Mouse (Mus musculus): ENCODE data around the gene Taf1a. TPM values are rescaled to one million over a fixed set of nuclear protein-coding genes. Genes with fewer than 3 reads are reported as not detected.
"Not testable (repeated sequence)": the region's sequence is repeated elsewhere in the genome, so short reads cannot be mapped to it uniquely, and the experiment has no call there.

The Taf1a gene
- 17.0 and 19.7 TPM in 2 replicates for total RNA-seq (2021)
- long read RNA-seq, partial matches to known transcripts = 2 of 3 reads
- long read RNA-seq, other reads (novel, unspliced or antisense) = 1 of 3 reads

- peak; percentile 92 for DNase-seq
Observed at GRCm38 (mm10) chr1:183388426-183389406, at the start of gene Taf1a. Gene Taf1a (plus strand): TSS chr1:183388981.

DNA sequence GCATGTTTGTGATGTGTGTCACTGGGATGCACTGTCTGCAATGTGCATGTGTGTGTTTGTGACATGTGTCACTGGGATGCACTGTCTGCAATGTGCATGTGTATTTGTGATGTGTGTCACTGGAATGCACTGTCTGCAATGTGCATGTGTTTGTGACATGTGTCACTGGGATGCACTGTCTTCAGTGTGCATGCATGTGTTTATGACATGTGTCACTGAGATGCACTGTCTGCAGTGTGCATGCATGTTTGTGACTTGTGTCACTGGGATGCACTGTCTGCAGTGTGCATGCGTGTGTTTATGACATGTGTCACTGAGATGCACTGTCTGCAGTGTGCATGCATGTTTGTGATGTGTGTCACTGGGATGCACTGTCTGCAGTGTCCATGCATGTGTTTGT is 45.9 kb upstream of the Taf1a start:
- DNase-seq = not testable (repeated sequence)

- DNase-seq = peak; percentile 87
Observed at GRCm38 (mm10) chr1:183344886-183345816, 43.6 kb upstream of the Taf1a start.

- no peak for DNase-seq
Observed at GRCm38 (mm10) chr1:183345817-183346195, 43.0 kb upstream of the Taf1a start.

GRCm38 (mm10) chr1:183349840-183350239 is 38.9 kb upstream of the Taf1a start:
- DNase-seq = peak; percentile 39

DNA sequence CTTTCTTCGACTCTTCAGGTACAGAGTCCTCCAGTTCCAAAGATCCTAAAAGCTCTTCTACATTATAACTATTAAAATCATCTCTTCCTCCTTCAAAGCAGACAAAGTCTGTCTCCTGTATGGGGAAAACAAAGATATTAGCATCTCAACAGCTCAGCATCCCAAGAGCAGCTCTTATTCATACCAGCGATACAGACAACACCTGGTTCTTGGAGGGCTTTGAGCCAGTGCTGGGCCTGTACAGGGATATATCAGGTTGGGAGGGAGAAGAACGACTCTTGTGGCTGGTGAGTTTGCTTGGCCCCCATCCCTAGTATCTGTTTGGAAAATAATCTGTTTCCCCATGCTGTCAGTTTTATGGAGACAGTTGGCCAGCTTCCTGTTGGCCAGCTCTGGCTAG is 29.9 kb upstream of the Taf1a start:
- DNase-seq = no peak

GRCm38 (mm10) chr1:183362301-183362700 is 26.5 kb upstream of the Taf1a start:
- DNase-seq = no peak

DNA sequence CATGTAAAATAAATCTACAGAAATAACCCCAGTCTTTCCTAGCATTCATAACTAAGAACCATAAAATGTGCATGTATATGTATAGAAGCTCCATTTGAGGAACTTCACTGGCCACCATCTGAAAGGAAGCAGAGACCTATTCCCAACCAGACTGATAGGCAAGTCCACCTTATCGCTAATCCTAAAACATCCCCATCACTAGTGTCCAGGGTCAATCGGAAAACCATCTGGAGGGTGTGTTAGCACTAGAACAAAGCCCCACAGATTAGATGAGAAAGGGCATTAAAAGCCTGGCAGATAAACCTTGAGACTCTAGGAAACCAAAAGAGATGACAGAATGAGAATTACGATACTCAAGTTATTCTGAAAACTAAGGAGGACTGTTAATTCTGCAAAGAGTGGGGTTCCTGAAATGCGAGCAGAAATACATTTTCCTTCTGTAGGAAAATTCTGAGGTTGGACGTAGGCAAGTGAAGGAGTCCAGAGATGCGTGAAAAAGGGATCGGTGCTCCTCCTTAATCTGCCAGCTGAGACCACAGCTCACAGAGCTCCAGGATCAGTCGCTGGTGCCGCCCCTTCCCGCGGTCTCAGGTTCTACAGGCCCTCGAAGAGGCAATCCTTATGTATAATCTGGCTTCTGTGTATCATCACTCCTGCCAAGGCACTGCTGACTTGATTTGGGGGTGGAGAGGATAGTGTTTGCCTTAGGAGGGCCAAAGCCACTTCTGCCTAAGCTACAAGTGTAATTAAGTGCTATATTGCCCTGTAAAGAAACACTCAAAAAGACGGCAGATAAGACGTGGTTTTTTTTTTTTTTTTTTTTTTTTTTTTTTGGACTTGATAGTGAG is 25.8 kb upstream of the Taf1a start:
- DNase-seq = no peak

- no peak for DNase-seq
Observed at GRCm38 (mm10) chr1:183363577-183363867, 25.3 kb upstream of the Taf1a start.

GRCm38 (mm10) chr1:183366361-183366760 is 22.4 kb upstream of the Taf1a start:
- no peak for DNase-seq

DNA sequence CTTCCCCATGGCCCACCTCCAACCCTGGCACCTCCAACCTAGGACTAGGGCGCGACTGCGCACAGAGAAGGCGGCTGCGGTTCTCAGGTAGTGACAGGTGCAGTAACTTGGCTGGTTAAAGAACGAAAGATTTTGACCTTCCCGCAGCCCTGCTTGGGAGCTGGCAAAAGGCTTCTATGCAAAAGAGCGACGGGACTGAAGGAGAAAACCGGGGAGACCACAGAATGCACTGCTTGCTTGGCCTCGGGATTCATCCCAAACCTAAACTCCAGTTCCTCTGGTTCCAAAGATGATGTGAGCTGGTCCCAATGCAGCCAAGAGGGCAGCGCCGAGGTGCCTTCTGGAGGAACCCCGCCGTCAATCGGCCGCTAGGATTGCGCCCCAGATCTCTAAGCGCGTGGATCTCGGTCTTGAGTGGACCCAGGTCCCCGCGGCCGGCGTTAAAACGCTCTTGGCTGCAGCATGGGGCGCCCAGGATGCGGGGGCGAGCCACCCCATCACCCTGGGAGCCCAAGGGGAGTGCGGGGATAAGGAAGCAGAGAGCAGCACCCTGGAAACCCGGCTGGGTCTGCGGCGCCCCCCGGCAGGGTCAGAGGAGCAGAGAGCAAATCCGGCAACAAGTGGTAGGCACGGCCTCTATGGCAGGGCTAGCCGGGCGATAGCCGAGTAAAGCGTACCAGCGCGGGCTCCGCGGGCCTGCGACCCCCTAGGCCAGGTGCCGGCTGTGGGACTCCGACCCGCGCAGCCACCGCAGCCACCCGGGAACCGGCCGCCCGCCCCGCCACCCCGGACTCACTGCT is 20.0 kb upstream of the Taf1a start:
- DNase-seq = no peak

DNA sequence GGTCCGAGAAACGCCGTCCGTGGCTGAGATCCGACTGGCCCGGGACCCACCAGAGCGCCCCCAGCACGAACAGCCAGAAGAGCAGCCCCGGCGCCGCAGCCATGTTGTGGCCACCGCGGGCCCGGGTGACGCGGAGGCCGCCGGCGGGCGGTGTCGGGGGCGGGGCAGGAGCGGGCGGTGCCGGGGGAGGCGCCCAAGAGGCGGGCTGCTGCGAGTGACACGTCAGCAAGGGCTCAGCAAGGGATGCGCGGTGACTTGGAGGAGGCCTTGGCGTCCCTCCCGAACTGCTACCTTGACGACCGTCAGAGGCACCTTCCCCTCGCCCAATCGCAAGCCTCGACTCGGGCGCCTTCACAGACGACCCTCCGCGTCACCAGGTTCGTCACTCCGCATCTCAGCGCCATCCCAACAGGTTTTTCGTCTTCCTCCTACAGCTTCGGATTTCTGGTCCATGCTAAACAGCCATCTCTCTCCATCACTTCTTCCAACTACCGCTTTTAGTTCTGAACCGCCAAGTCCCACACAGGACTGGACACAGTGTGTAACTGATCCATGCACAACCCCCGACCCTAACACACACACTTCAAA is 19.3 kb upstream of the Taf1a start, which contains the start of gene Mia3:
Mia3 (minus strand) TSS at position 127 of the 588 bp plus-strand sequence.
- peak; percentile 97 for DNase-seq

GRCm38 (mm10) chr1:183374728-183375127 is 14.1 kb upstream of the Taf1a start:
- no peak for DNase-seq

- DNase-seq = no peak
Observed at GRCm38 (mm10) chr1:183377045-183377444, 11.7 kb upstream of the Taf1a start.

GRCm38 (mm10) chr1:183378321-183378941 is 10.3 kb upstream of the Taf1a start:
- DNase-seq = no peak

- not testable (repeated sequence) for DNase-seq
Observed at GRCm38 (mm10) chr1:183379376-183379775, 9.4 kb upstream of the Taf1a start.

DNA sequence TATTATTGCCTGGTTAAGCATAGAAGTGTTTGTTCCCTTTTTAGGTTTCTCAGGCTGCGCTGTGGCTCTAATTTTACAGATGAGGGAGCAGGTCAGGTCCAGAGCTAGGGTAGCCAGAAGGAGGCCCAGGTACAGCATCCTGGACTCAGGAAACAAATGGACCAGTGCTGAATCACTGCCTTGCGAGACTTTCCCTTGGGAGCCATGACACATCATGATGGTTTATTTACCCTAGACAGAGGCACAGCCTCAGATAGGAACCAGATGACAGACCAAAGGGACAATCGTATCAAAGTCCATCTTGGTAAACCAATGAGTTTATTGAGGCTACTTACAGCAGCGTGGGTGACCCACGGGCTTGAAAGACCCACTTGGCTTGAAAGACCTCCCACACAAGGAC is 7.0 kb upstream of the Taf1a start:
- no peak for DNase-seq

DNA sequence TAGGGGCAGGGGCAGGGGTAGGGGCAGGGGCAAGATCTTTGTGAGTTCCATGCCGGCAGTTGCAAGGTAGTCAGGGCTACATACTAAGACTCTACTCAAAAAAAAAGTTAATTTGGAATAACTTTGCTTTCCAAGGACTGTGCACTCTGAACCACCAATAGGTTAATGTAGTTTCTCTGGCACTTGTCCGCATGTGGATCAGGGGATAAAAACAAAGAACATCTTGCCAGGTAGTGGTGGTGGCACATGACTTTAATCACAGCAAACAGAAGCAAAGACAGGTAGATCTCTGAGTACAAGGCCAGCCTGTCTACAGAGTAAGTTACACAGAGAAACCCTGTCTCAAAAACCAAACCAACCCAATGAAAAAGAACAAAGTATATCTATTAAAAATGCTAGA is 6.2 kb upstream of the Taf1a start:
- DNase-seq = no peak

GRCm38 (mm10) chr1:183387421-183387820 is 1.4 kb upstream of the Taf1a start:
- not testable (repeated sequence) for DNase-seq

DNA sequence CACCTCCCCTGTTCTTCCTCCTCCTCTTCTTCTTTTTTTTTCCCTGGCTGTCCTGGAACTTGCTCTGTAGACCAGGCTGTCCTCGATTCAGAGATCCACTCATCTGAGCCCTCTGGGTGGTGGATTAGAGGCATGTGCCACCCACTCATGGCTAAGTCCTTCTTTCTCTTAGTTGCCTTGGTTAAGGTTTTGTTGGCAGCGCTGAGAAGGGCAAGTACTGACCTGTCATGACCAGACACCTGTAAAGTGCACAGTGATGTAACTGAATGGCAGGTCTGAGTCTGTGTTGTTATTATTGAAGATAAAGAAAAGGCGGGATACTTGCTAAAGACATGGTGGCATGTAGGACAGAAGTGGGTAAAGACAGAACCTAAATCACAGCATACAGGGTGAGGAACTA is 14.6 kb downstream of the Taf1a start:
- DNase-seq = no peak
